Mouse (Mus musculus) embryonic fibroblast, embryonic 13.5 days (primary cell): Measurements from ENCODE around the gene C1qa.

Experiments used
- CTCF ChIP-seq: IDR thresholded peaks from 2 replicates; pipeline ENCODE4 v1.5.1; 2011; ENCODE audit warnings: mild to moderate bottlenecking, control low read depth, low read length, moderate library complexity, borderline replicate concordance; ENCODE audit not compliant: insufficient read depth
- POLR2A ChIP-seq: IDR thresholded peaks from 2 replicates; pipeline ENCODE4 v1.6.1; 2011; ENCODE audit warnings: low read depth, mild to moderate bottlenecking, control low read depth, low read length, moderate library complexity

- TF ChIP-seq CTCF (peak; percentile 18; the same call in 1 of the 2 replicates), POLR2A (no peak)
These were observed 30.3 kb upstream of the C1qa start for GRCm38 (mm10) chr4:136928928-136929327.
